Mouse (Mus musculus): ENCODE measurements at regions not wholly inside any gene's neighbourhood (a gene's known extent, or its start where the extent isn't known, plus 50 kb on each side); places are given as distances from the start of the nearest gene placed in this dataset.

GRCm38 (mm10) chr11:45592335-45592734 lies 259.5 kb upstream of the Clint1 start:
- WGBS, result 41% methylated on average over 3 of the region's 3 CpGs
- no peaks in the 10 kb centered on the region for H3K36me3 ChIP-seq (ENCODE audit: control insufficient read depth, insufficient read depth, low read length)

DNA sequence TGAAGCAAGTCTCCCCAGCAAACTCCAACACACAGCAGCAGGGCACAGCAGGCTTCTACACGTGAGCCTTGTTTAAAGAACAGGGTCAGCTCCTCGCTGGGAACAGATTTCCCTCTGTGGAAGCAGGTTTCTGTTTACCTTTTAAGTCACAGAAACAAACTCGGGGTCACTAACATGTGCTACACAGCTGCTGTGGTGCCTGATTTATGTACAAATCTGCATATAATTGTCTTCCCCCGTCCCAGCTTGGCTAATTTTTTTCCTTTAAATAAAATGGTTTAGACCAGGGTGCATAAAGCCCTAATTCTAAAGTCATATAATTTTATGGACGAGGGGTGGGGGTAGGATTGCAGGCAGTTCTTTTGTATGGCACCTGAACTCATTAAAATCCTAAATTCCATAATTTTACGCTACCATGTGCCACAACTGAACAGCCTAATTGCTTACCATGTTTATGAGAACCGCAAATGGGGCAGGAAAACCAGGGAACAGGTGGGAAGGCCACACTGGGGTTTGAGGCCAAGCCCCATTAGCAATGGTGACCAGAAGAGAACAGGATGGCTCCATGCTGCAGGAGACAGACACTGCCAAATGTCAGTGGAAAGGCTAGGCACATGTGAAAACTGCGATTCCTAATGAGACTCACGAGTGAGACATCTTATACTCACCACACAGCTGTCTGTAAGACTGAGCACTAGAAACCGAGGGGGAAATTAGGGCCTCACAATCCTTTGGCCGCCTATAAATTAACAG lies 258.8 kb upstream of the Clint1 start:
- no peaks in the 10 kb centered on the region for H3K36me3 ChIP-seq (ENCODE audit: control insufficient read depth, insufficient read depth, low read length)
- H3K4me1 ChIP-seq (ENCODE audit: control insufficient read depth, insufficient read depth, low read length), result peaks cover 3% of the 10 kb centered on the region; the same call in 1 of the 2 replicates
- H3K27me3 ChIP-seq (ENCODE audit: control insufficient read depth, insufficient read depth, low read length), result no peaks in the 10 kb centered on the region
- 36% methylated on average over 11 of the region's 11 CpGs for WGBS
- no peak overlapping the region for H3K4me3 ChIP-seq (ENCODE audit: low read depth, low read length)
- ATAC-seq (ENCODE audit: insufficient number of reproducible peaks, insufficient read depth, low FRiP score, low read depth), result no peak
- no peak overlapping the region for H3K27ac ChIP-seq (ENCODE audit: low read length)
- H3K9me3 ChIP-seq (ENCODE audit: control insufficient read depth, low read depth, low read length), result no peaks in the 10 kb centered on the region
- no peak overlapping the region for H3K9ac ChIP-seq (replicated peaks; ENCODE audit: low read depth, low read length)
- H3K4me2 ChIP-seq (replicated peaks; ENCODE audit: low read depth, low read length), result no peak overlapping the region

More at GRCm38 (mm10) chr11:45592335-45592734, 259.5 kb upstream of the Clint1 start:
- H3K27me3 ChIP-seq (ENCODE audit: control insufficient read depth, insufficient read depth, low read length), result no peaks in the 10 kb centered on the region
- no peak overlapping the region for H3K9ac ChIP-seq (replicated peaks; ENCODE audit: low read depth, low read length)
- H3K4me3 ChIP-seq (ENCODE audit: low read depth, low read length), result no peak overlapping the region
- no peak for ATAC-seq (ENCODE audit: insufficient number of reproducible peaks, insufficient read depth, low FRiP score, low read depth)
- peaks cover 3% of the 10 kb centered on the region; the same call in 1 of the 2 replicates for H3K4me1 ChIP-seq (ENCODE audit: control insufficient read depth, insufficient read depth, low read length)
- no peak overlapping the region for H3K4me2 ChIP-seq (replicated peaks; ENCODE audit: low read depth, low read length)
- no peak overlapping the region for H3K27ac ChIP-seq (ENCODE audit: low read length)
- no peaks in the 10 kb centered on the region for H3K9me3 ChIP-seq (ENCODE audit: control insufficient read depth, low read depth, low read length)

DNA sequence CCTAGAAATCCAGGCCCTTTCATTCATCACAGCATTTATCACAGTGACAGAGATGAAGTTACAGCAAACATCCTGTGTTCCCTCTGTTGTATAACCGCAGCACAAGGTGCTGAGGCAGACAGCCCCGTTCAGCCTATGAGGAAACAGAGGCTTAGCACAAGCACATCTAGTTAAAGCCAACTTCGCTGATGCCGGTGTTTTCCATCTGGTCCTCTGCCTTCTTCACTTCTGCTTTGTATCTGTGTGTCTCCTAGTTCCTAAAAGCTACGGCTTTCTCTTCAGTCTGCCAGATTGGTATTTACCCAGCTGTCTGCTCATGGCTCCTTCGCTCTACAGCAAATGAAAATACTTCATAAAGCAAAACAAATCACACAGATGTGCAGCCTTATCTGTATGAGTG lies 256.5 kb upstream of the Clint1 start:
- no peaks in the 10 kb centered on the region for H3K27me3 ChIP-seq (ENCODE audit: control insufficient read depth, insufficient read depth, low read length)
- H3K36me3 ChIP-seq (ENCODE audit: control insufficient read depth, insufficient read depth, low read length), result no peaks in the 10 kb centered on the region
- 39% methylated on average over 6 of the region's 6 CpGs for WGBS
- no peak overlapping the region for H3K4me2 ChIP-seq (replicated peaks; ENCODE audit: low read depth, low read length)
- no peaks in the 10 kb centered on the region for H3K9me3 ChIP-seq (ENCODE audit: control insufficient read depth, low read depth, low read length)
- H3K9ac ChIP-seq (replicated peaks; ENCODE audit: low read depth, low read length), result no peak overlapping the region
- H3K27ac ChIP-seq (ENCODE audit: low read length), result no peak overlapping the region
- H3K4me3 ChIP-seq (ENCODE audit: low read depth, low read length), result no peak overlapping the region
- H3K4me1 ChIP-seq (ENCODE audit: control insufficient read depth, insufficient read depth, low read length), result peaks cover 3% of the 10 kb centered on the region; the same call in 1 of the 2 replicates
- ATAC-seq (ENCODE audit: insufficient number of reproducible peaks, insufficient read depth, low FRiP score, low read depth), result no peak

- WGBS, result 90% methylated on average over 2 of the region's 2 CpGs
Observed at GRCm38 (mm10) chr11:45621824-45622223, 230.0 kb upstream of the Clint1 start.

DNA sequence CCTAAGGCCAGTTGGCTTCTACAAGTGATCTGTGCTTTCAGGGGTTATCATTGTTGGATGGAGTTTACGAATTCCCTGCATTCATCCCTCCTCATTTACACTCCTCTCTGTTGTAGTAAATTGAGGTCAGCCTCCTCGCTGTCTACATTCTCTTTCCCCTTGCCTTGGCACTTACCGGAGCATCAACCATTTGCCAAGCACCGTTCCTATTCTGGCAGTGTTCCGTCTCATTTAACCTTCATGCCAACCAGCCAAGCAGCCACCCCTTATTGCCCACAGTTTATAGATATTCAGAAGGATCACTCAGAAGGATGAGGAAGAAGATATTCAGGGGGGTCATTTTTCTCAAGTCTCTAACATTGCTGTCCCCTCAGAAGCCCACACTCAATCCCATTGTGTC lies 229.2 kb upstream of the Clint1 start:
- Histone ChIP-seq H3K27ac (ENCODE audit: low read length) (no peak overlapping the region), H3K4me3 (ENCODE audit: low read depth, low read length) (no peak overlapping the region), H3K4me1 (ENCODE audit: control insufficient read depth, insufficient read depth, low read length) (no peaks in the 10 kb centered on the region), H3K36me3 (ENCODE audit: control insufficient read depth, insufficient read depth, low read length) (no peaks in the 10 kb centered on the region), H3K4me2 (replicated peaks; ENCODE audit: low read depth, low read length) (no peak overlapping the region), H3K9me3 (ENCODE audit: control insufficient read depth, low read depth, low read length) (no peaks in the 10 kb centered on the region), H3K27me3 (ENCODE audit: control insufficient read depth, insufficient read depth, low read length) (no peaks in the 10 kb centered on the region), H3K9ac (replicated peaks; ENCODE audit: low read depth, low read length) (no peak overlapping the region)
- 90% methylated on average over 5 of the region's 5 CpGs for WGBS
- ATAC-seq (ENCODE audit: insufficient number of reproducible peaks, insufficient read depth, low FRiP score, low read depth), result no peak

More at GRCm38 (mm10) chr11:45621824-45622223, 230.0 kb upstream of the Clint1 start:
- no peak overlapping the region for H3K9ac ChIP-seq (replicated peaks; ENCODE audit: low read depth, low read length)
- H3K4me3 ChIP-seq (ENCODE audit: low read depth, low read length), result no peak overlapping the region
- no peak overlapping the region for H3K4me2 ChIP-seq (replicated peaks; ENCODE audit: low read depth, low read length)
- no peaks in the 10 kb centered on the region for H3K36me3 ChIP-seq (ENCODE audit: control insufficient read depth, insufficient read depth, low read length)
- H3K4me1 ChIP-seq (ENCODE audit: control insufficient read depth, insufficient read depth, low read length), result no peaks in the 10 kb centered on the region
- H3K27me3 ChIP-seq (ENCODE audit: control insufficient read depth, insufficient read depth, low read length), result no peaks in the 10 kb centered on the region
- H3K9me3 ChIP-seq (ENCODE audit: control insufficient read depth, low read depth, low read length), result no peaks in the 10 kb centered on the region
- no peak for ATAC-seq (ENCODE audit: insufficient number of reproducible peaks, insufficient read depth, low FRiP score, low read depth)
- no peak overlapping the region for H3K27ac ChIP-seq (ENCODE audit: low read length)

GRCm38 (mm10) chr11:45624233-45624632 lies 227.6 kb upstream of the Clint1 start:
- no peak overlapping the region for H3K4me2 ChIP-seq (replicated peaks; ENCODE audit: low read depth, low read length)
- no peaks in the 10 kb centered on the region for H3K4me1 ChIP-seq (ENCODE audit: control insufficient read depth, insufficient read depth, low read length)
- H3K4me3 ChIP-seq (ENCODE audit: low read depth, low read length), result no peak overlapping the region
- no peak overlapping the region for H3K9ac ChIP-seq (replicated peaks; ENCODE audit: low read depth, low read length)
- H3K27me3 ChIP-seq (ENCODE audit: control insufficient read depth, insufficient read depth, low read length), result no peaks in the 10 kb centered on the region
- no peaks in the 10 kb centered on the region for H3K9me3 ChIP-seq (ENCODE audit: control insufficient read depth, low read depth, low read length)
- H3K36me3 ChIP-seq (ENCODE audit: control insufficient read depth, insufficient read depth, low read length), result no peaks in the 10 kb centered on the region
- no peak overlapping the region for H3K27ac ChIP-seq (ENCODE audit: low read length)
- 67% methylated on average over 7 of the region's 7 CpGs for WGBS
- ATAC-seq (ENCODE audit: insufficient number of reproducible peaks, insufficient read depth, low FRiP score, low read depth), result no peak

- Histone ChIP-seq H3K36me3 (ENCODE audit: control insufficient read depth, insufficient read depth, low read length) (no peaks in the 10 kb centered on the region), H3K9me3 (ENCODE audit: control insufficient read depth, low read depth, low read length) (no peaks in the 10 kb centered on the region)
- ATAC-seq (ENCODE audit: insufficient number of reproducible peaks, insufficient read depth, low FRiP score, low read depth), result no peak
Observed at GRCm38 (mm10) chr11:45629250-45629649, 222.6 kb upstream of the Clint1 start.

DNA sequence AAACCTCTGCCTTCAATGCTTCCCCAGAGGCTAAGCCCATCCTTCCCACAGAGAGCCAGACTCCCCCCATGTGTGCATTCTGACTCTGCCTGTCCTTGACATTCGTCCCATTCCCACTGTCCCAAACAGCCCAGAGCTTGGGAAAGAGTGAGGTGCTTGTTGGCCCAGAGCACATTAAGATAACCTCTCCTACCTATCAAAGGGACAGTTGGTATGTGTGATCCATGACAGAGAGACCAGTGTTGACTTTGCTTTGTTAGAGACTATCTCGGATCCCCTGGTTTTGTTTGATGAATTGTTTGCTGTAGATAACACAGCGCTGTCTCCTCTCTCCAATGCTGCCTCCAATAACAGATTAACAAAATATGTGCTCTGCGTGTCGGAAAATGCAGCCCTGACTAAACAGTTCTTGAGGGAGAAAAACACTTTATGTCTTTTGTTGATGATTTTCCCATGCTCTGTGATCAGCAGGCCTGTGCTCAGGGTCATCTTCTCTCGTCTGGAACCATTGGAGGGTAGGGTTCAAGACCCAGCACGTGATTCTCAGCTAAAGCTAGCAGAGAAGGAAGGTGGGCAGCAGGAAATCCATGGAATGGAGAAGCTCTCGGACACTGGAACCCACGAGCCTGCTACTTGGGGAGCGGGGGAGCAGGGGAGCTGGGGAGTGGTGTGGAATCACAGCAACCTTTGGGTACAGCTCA lies 217.2 kb upstream of the Clint1 start:
- no peaks in the 10 kb centered on the region for H3K27me3 ChIP-seq (ENCODE audit: control insufficient read depth, insufficient read depth, low read length)
- no peak overlapping the region for H3K4me3 ChIP-seq (ENCODE audit: low read depth, low read length)
- no peak overlapping the region for H3K4me2 ChIP-seq (replicated peaks; ENCODE audit: low read depth, low read length)
- 0 out of 2 replicates have a peak, but pooled peaks have one; percentile 46 for ATAC-seq (ENCODE audit: insufficient number of reproducible peaks, insufficient read depth, low FRiP score, low read depth)
- H3K9ac ChIP-seq (replicated peaks; ENCODE audit: low read depth, low read length), result no peak overlapping the region
- 51% methylated on average over 10 of the region's 10 CpGs for WGBS
- H3K36me3 ChIP-seq (ENCODE audit: control insufficient read depth, insufficient read depth, low read length), result no peaks in the 10 kb centered on the region
- H3K4me1 ChIP-seq (ENCODE audit: control insufficient read depth, insufficient read depth, low read length), result no peaks in the 10 kb centered on the region
- no peaks in the 10 kb centered on the region for H3K9me3 ChIP-seq (ENCODE audit: control insufficient read depth, low read depth, low read length)
- H3K27ac ChIP-seq (ENCODE audit: low read length), result no peak overlapping the region

More at GRCm38 (mm10) chr11:45629250-45629649, 222.6 kb upstream of the Clint1 start:
- Histone ChIP-seq H3K4me3 (ENCODE audit: low read depth, low read length) (no peak overlapping the region), H3K4me2 (replicated peaks; ENCODE audit: low read depth, low read length) (no peak overlapping the region), H3K27ac (ENCODE audit: low read length) (no peak overlapping the region), H3K27me3 (ENCODE audit: control insufficient read depth, insufficient read depth, low read length) (no peaks in the 10 kb centered on the region), H3K4me1 (ENCODE audit: control insufficient read depth, insufficient read depth, low read length) (no peaks in the 10 kb centered on the region), H3K9ac (replicated peaks; ENCODE audit: low read depth, low read length) (no peak overlapping the region)
- 28% methylated on average over 1 of the region's 1 CpGs for WGBS

All from stomach, embryonic 14.5 days (tissue).